Mouse (Mus musculus) limb, embryonic 15.5 days (tissue): ENCODE measurements at regions not wholly inside any gene's neighbourhood (a gene's known extent, or its start where the extent isn't known, plus 50 kb on each side); places are given as distances from the start of the nearest gene placed in this dataset.
A peak's percentile ranks its signal among the peaks of the same experiment; 100 is the strongest.

Source experiments
- ATAC-seq: fragments of 200-750 bp; cut with Nextera tagmentation; 2 replicates; pipeline ENCODE4 v1.8.0; 2017; ENCODE audit warnings: low read depth, moderate TSS enrichment; ENCODE audit not compliant: insufficient number of reproducible peaks, low FRiP score, low TSS enrichment
- H3K27ac ChIP-seq: fragments of 300-500 bp; sonication (generic); 2 replicates; pipeline ENCODE4 v1.5.1; 2015; ENCODE audit warnings: moderate library complexity, mild to moderate bottlenecking, inconsistent platforms
- H3K27me3 ChIP-seq: fragments of 300-500 bp; sonication (generic); 2 replicates; pipeline ENCODE4 v1.6.1; 2015; ENCODE audit warnings: inconsistent platforms
- H3K36me3 ChIP-seq: fragments of 300-500 bp; sonication (generic); 2 replicates; pipeline ENCODE4 v1.6.1; 2015; ENCODE audit warnings: inconsistent platforms
- H3K4me1 ChIP-seq: fragments of 300-500 bp; sonication (generic); 2 replicates; pipeline ENCODE4 v1.6.1; 2015; ENCODE audit warnings: inconsistent platforms
- H3K4me2 ChIP-seq: fragments of 300-500 bp; sonication (generic); 2 replicates; pipeline ENCODE4 v1.6.1; 2015; ENCODE audit warnings: mild to moderate bottlenecking, inconsistent platforms
- H3K4me3 ChIP-seq: fragments of 300-500 bp; sonication (generic); 2 replicates; pipeline ENCODE4 v1.5.1; 2015; ENCODE audit warnings: mild to moderate bottlenecking, inconsistent platforms
- H3K9ac ChIP-seq: fragments of 300-500 bp; sonication (generic); 2 replicates; pipeline ENCODE4 v1.6.1; 2015; ENCODE audit warnings: inconsistent platforms
- H3K9me3 ChIP-seq: fragments of 300-500 bp; sonication (generic); 2 replicates; pipeline ENCODE4 v1.6.1; 2016; ENCODE audit warnings: inconsistent platforms
- WGBS: fragments of 180-500 bp; shearing (Covaris S2); methylation state at CpG from one replicate; pipeline ENCODE4 v1.1.7; 2015; 5-methylcytosine and 5-hydroxymethylcytosine counted together

GRCm38 (mm10) chr11:109088488-109089252 lies 55.5 kb downstream of the E030025P04Rik start:
- Histone ChIP-seq H3K9ac (no peak overlapping the region), H3K27ac (no peak overlapping the region), H3K4me3 (no peak overlapping the region), H3K9me3 (no peaks in the 10 kb centered on the region), H3K4me2 (no peak overlapping the region), H3K36me3 (no peaks in the 10 kb centered on the region), H3K27me3 (no peaks in the 10 kb centered on the region), H3K4me1 (peaks cover 1% of the 10 kb centered on the region; the same call in 1 of the 2 replicates)
- no peak for ATAC-seq
- WGBS: 81% methylated on average over 11 of the region's 11 CpGs

GRCm38 (mm10) chr11:109081957-109082356 lies 62.2 kb downstream of the E030025P04Rik start:
- Histone ChIP-seq H3K9me3 (no peaks in the 10 kb centered on the region), H3K36me3 (no peaks in the 10 kb centered on the region), H3K9ac (no peak overlapping the region), H3K27ac (peak overlapping the region; percentile 50), H3K4me2 (no peak overlapping the region), H3K4me1 (peaks cover 32% of the 10 kb centered on the region), H3K4me3 (no peak overlapping the region), H3K27me3 (no peaks in the 10 kb centered on the region)
- no peak for ATAC-seq
- WGBS: 38% methylated on average over 4 of the region's 4 CpGs

- Histone ChIP-seq H3K9me3 (no peaks in the 10 kb centered on the region), H3K36me3 (no peaks in the 10 kb centered on the region), H3K4me2 (no peak overlapping the region), H3K4me1 (peaks cover 34% of the 10 kb centered on the region), H3K27me3 (no peaks in the 10 kb centered on the region), H3K9ac (no peak overlapping the region), H3K27ac (peak overlapping the region; percentile 50), H3K4me3 (no peak overlapping the region)
- WGBS: 15% methylated on average over 10 of the region's 10 CpGs
- ATAC-seq: no peak
Measured at GRCm38 (mm10) chr11:109081454-109081853, 62.7 kb downstream of the E030025P04Rik start.

- H3K4me2 ChIP-seq: no peak overlapping the region
- H3K9ac ChIP-seq: no peak overlapping the region
- no peaks in the 10 kb centered on the region for H3K27me3 ChIP-seq
- no peak overlapping the region for H3K4me3 ChIP-seq
- H3K36me3 ChIP-seq: no peaks in the 10 kb centered on the region
- H3K4me1 ChIP-seq: peaks cover 35% of the 10 kb centered on the region
- peak; percentile 38; the same call in 1 of the 2 replicates for ATAC-seq
- WGBS: 43% methylated on average over 9 of the region's 9 CpGs
- no peaks in the 10 kb centered on the region for H3K9me3 ChIP-seq
- peak overlapping the region; percentile 28 for H3K27ac ChIP-seq
Measured at GRCm38 (mm10) chr11:109080847-109081415, 63.2 kb downstream of the E030025P04Rik start.

- WGBS: 56% methylated on average over 4 of the region's 4 CpGs
- Histone ChIP-seq H3K36me3 (no peaks in the 10 kb centered on the region), H3K4me3 (no peak overlapping the region), H3K4me2 (no peak overlapping the region), H3K4me1 (peaks cover 35% of the 10 kb centered on the region), H3K27me3 (no peaks in the 10 kb centered on the region), H3K27ac (peak overlapping the region; percentile 35; the same call in 1 of the 2 replicates), H3K9ac (no peak overlapping the region), H3K9me3 (no peaks in the 10 kb centered on the region)
- ATAC-seq: no peak
Measured at GRCm38 (mm10) chr11:109079466-109079865, 64.7 kb downstream of the E030025P04Rik start.

- Histone ChIP-seq H3K9me3 (no peaks in the 10 kb centered on the region), H3K27ac (no peak overlapping the region), H3K36me3 (no peaks in the 10 kb centered on the region), H3K9ac (no peak overlapping the region), H3K4me2 (no peak overlapping the region), H3K4me3 (no peak overlapping the region), H3K4me1 (peaks cover 18% of the 10 kb centered on the region), H3K27me3 (no peaks in the 10 kb centered on the region)
- ATAC-seq: no peak
- WGBS: 69% methylated on average over 19 of the region's 19 CpGs
Measured at GRCm38 (mm10) chr11:109076587-109077417, 67.4 kb downstream of the E030025P04Rik start.

- no peak for ATAC-seq
- H3K36me3 ChIP-seq: no peaks in the 10 kb centered on the region
- H3K27me3 ChIP-seq: peaks cover 8% of the 10 kb centered on the region; the same call in 1 of the 2 replicates
- WGBS: 69% methylated on average over 2 of the region's 2 CpGs
- H3K9me3 ChIP-seq: no peaks in the 10 kb centered on the region
- H3K9ac ChIP-seq: no peak overlapping the region
- H3K4me1 ChIP-seq: peaks cover 23% of the 10 kb centered on the region
- H3K27ac ChIP-seq: no peak overlapping the region
- no peak overlapping the region for H3K4me2 ChIP-seq
- H3K4me3 ChIP-seq: no peak overlapping the region
Measured at GRCm38 (mm10) chr11:109071340-109071739, 72.8 kb downstream of the E030025P04Rik start.

GRCm38 (mm10) chr11:109070412-109070811 lies 73.8 kb downstream of the E030025P04Rik start:
- no peak for ATAC-seq
- Histone ChIP-seq H3K27ac (no peak overlapping the region), H3K4me3 (no peak overlapping the region), H3K27me3 (peaks cover 8% of the 10 kb centered on the region; the same call in 1 of the 2 replicates), H3K36me3 (no peaks in the 10 kb centered on the region), H3K4me1 (peaks cover 23% of the 10 kb centered on the region), H3K9me3 (no peaks in the 10 kb centered on the region), H3K9ac (no peak overlapping the region), H3K4me2 (no peak overlapping the region)
- 46% methylated on average over 9 of the region's 9 CpGs for WGBS

- Histone ChIP-seq H3K4me3 (no peak overlapping the region), H3K9ac (no peak overlapping the region), H3K4me1 (peaks cover 23% of the 10 kb centered on the region), H3K4me2 (0 out of 2 replicates have a peak overlapping the region, but pooled peaks have one; percentile 12), H3K27me3 (peaks cover 8% of the 10 kb centered on the region; the same call in 1 of the 2 replicates), H3K36me3 (no peaks in the 10 kb centered on the region), H3K27ac (0 out of 2 replicates have a peak overlapping the region, but pooled peaks have one; percentile 57), H3K9me3 (no peaks in the 10 kb centered on the region)
- no peak for ATAC-seq
- 41% methylated on average over 6 of the region's 6 CpGs for WGBS
Measured at GRCm38 (mm10) chr11:109069326-109069709, 74.9 kb downstream of the E030025P04Rik start.

- ATAC-seq: peak; percentile 68; the same call in 1 of the 2 replicates
- WGBS: 15% methylated on average over 22 of the region's 22 CpGs
- Histone ChIP-seq H3K27ac (peak overlapping the region; percentile 64), H3K4me2 (0 out of 2 replicates have a peak overlapping the region, but pooled peaks have one; percentile 12), H3K9me3 (no peaks in the 10 kb centered on the region), H3K4me3 (no peak overlapping the region), H3K27me3 (peaks cover 8% of the 10 kb centered on the region; the same call in 1 of the 2 replicates), H3K9ac (no peak overlapping the region), H3K4me1 (peaks cover 23% of the 10 kb centered on the region), H3K36me3 (no peaks in the 10 kb centered on the region)
Measured at GRCm38 (mm10) chr11:109068371-109069325, 75.5 kb downstream of the E030025P04Rik start.

- peak overlapping the region; percentile 64 for H3K27ac ChIP-seq
- no peak overlapping the region for H3K9ac ChIP-seq
- H3K36me3 ChIP-seq: no peaks in the 10 kb centered on the region
- H3K4me1 ChIP-seq: peaks cover 23% of the 10 kb centered on the region
- H3K27me3 ChIP-seq: peaks cover 8% of the 10 kb centered on the region; the same call in 1 of the 2 replicates
- H3K9me3 ChIP-seq: no peaks in the 10 kb centered on the region
- 46% methylated on average over 7 of the region's 7 CpGs for WGBS
- no peak overlapping the region for H3K4me2 ChIP-seq
- H3K4me3 ChIP-seq: no peak overlapping the region
- ATAC-seq: no peak
Measured at GRCm38 (mm10) chr11:109067733-109068132, 76.4 kb downstream of the E030025P04Rik start.
